Mouse (Mus musculus) limb, embryonic 10.5 days (tissue): ENCODE measurements at regions not wholly inside any gene's neighbourhood (a gene's known extent, or its start where the extent isn't known, plus 50 kb on each side); places are given as distances from the start of the nearest gene placed in this dataset.

Experiments
- DNase-seq: peaks from one replicate; pipeline ENCODE4 v3.0.0-alpha.2; 2017; ENCODE audit warnings: low spot score
- H3K27ac ChIP-seq: fragments of 300-500 bp; sonication (generic); 2 replicates; pipeline ENCODE4 v1.5.1; 2016; ENCODE audit warnings: mild to moderate bottlenecking
- H3K27me3 ChIP-seq: fragments of 300-500 bp; sonication (generic); 2 replicates; pipeline ENCODE4 v1.6.1; 2016; ENCODE audit warnings: low read depth, mild to moderate bottlenecking; ENCODE audit not compliant: poor library complexity, severe bottlenecking
- H3K36me3 ChIP-seq: fragments of 300-500 bp; sonication (generic); 2 replicates; pipeline ENCODE4 v1.6.1; 2016; ENCODE audit warnings: mild to moderate bottlenecking, moderate library complexity
- H3K4me1 ChIP-seq: fragments of 300-500 bp; sonication (generic); 2 replicates; pipeline ENCODE4 v1.6.1; 2016
- H3K4me3 ChIP-seq: fragments of 300-500 bp; sonication (generic); 2 replicates; pipeline ENCODE4 v1.5.1; 2016; ENCODE audit warnings: mild to moderate bottlenecking, moderate library complexity
- H3K9me3 ChIP-seq: fragments of 300-500 bp; sonication (generic); replicated peaks from 2 replicates; pipeline ENCODE4 v1.6.1; 2016; ENCODE audit warnings: mild to moderate bottlenecking
- WGBS: fragments of 180-500 bp; shearing (Covaris S2); methylation state at CpG from one replicate; pipeline ENCODE4 v1.1.7; 2016; 5-methylcytosine and 5-hydroxymethylcytosine counted together

GRCm38 (mm10) chr1:105168808-105169207 lies 187.7 kb downstream of the Rnf152 start:
- Histone ChIP-seq H3K9me3 (no peaks in the 10 kb centered on the region), H3K4me1 (peaks cover 8% of the 10 kb centered on the region; the same call in 1 of the 2 replicates), H3K27me3 (no peaks in the 10 kb centered on the region), H3K4me3 (no peak overlapping the region), H3K36me3 (no peaks in the 10 kb centered on the region), H3K27ac (no peak overlapping the region)
- no peak for DNase-seq
- WGBS = 90% methylated on average over 1 of the region's 1 CpGs

DNA sequence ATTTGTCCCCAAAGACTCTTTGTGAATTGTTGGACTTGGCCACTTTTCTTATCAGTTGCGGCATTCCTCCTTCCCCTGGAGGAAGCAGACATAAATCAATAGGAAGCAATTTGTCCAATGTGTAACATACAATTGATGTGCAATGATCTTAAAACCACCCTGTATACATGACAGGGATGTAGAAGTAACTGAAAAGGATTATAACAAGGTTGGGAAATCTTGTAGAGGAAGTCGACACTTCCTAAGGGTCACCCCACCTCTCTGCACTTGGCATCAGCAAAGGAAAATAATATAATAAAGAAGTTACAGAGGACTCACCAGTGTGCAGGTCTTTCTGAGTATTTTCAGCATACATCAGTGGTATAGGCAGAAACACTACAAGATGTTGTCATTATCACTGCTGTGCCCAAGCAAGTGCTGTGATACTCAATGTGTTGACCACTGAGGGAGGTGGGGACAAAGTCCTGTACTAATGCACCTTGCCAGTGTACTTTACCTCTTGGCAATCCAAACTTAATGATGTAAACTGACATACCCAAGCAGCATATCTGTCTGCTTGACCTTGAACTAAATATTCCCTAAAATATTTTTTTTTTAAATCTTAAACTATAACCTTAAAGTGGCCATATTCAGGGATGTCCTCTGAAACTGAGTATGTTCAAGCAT lies 198.9 kb downstream of the Rnf152 start:
- H3K36me3 ChIP-seq = no peaks in the 10 kb centered on the region
- DNase-seq = no peak
- 87% methylated on average over 2 of the region's 2 CpGs for WGBS

GRCm38 (mm10) chr1:105152175-105152828 lies 204.2 kb downstream of the Rnf152 start:
- Histone ChIP-seq H3K36me3 (no peaks in the 10 kb centered on the region), H3K27ac (no peak overlapping the region), H3K4me3 (no peak overlapping the region), H3K4me1 (no peaks in the 10 kb centered on the region), H3K9me3 (no peaks in the 10 kb centered on the region), H3K27me3 (no peaks in the 10 kb centered on the region)
- no peak for DNase-seq
- 89% methylated on average over 6 of the region's 6 CpGs for WGBS

More for the DNA sequence above, 198.9 kb downstream of the Rnf152 start:
- Histone ChIP-seq H3K4me3 (no peak overlapping the region), H3K27ac (no peak overlapping the region), H3K27me3 (no peaks in the 10 kb centered on the region), H3K4me1 (no peaks in the 10 kb centered on the region), H3K9me3 (no peaks in the 10 kb centered on the region)

DNA sequence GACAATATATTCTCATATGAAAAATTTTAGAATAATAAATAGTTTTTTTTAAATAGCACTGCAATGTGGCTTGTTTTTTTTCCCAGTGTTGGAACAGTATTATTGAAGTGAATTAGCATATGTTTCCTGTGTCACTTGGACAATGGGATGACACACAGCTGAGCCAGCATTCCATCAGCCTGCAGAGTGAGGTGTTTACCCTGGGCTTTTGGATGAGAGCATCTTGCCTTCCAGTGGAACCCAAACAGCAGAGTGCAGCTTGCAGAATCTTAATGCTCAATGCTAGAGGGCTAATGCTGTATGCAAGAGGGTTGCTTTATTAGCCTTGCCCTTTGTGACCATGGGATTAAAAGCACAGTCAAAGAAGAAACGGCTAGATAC lies 205.1 kb downstream of the Rnf152 start:
- Histone ChIP-seq H3K9me3 (no peaks in the 10 kb centered on the region), H3K4me3 (no peak overlapping the region), H3K27ac (no peak overlapping the region), H3K27me3 (no peaks in the 10 kb centered on the region), H3K36me3 (no peaks in the 10 kb centered on the region), H3K4me1 (no peaks in the 10 kb centered on the region)
- DNase-seq = no peak
- WGBS = 83% methylated on average over 1 of the region's 1 CpGs

GRCm38 (mm10) chr1:105150624-105151465 lies 205.7 kb downstream of the Rnf152 start:
- Histone ChIP-seq H3K9me3 (no peaks in the 10 kb centered on the region), H3K27ac (no peak overlapping the region), H3K4me1 (no peaks in the 10 kb centered on the region), H3K36me3 (no peaks in the 10 kb centered on the region), H3K4me3 (no peak overlapping the region), H3K27me3 (no peaks in the 10 kb centered on the region)
- no peak for DNase-seq
- 92% methylated on average over 12 of the region's 12 CpGs for whole genome bisulfite sequencing

- DNase-seq = no peak
- Histone ChIP-seq H3K4me3 (no peak overlapping the region), H3K36me3 (no peaks in the 10 kb centered on the region), H3K9me3 (no peaks in the 10 kb centered on the region), H3K4me1 (no peaks in the 10 kb centered on the region), H3K27ac (no peak overlapping the region), H3K27me3 (no peaks in the 10 kb centered on the region)
- WGBS = 83% methylated on average over 2 of the region's 2 CpGs
Observed at GRCm38 (mm10) chr1:105148792-105149191, 207.7 kb downstream of the Rnf152 start.

DNA sequence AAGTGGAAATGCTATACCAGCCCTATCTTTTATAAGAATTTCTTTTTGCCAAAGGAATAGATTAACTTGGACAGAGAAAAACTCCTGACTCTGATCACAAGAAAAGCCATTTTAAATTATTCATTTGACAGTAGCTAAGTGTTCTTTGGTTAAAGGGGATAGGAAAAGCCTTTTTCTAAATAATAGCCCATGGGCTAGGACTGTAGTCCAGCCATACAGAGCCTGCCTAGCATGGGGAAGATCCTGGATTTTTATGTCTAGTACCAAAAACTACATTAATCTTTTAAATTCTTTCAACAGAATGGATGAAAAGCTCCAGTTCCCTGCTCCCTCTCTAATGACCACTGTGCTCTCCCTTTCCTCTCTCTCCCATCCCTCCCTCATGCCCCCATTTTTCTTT lies 208.5 kb downstream of the Rnf152 start:
- Histone ChIP-seq H3K27ac (no peak overlapping the region), H3K27me3 (no peaks in the 10 kb centered on the region), H3K4me3 (no peak overlapping the region), H3K4me1 (no peaks in the 10 kb centered on the region), H3K9me3 (no peaks in the 10 kb centered on the region), H3K36me3 (no peaks in the 10 kb centered on the region)
- no peak for DNase-seq

- no peaks in the 10 kb centered on the region for H3K9me3 ChIP-seq
- no peak overlapping the region for H3K4me3 ChIP-seq
- H3K4me1 ChIP-seq = no peaks in the 10 kb centered on the region
- H3K27ac ChIP-seq = no peak overlapping the region
- no peaks in the 10 kb centered on the region for H3K27me3 ChIP-seq
- H3K36me3 ChIP-seq = no peaks in the 10 kb centered on the region
- 87% methylated on average over 4 of the region's 4 CpGs for WGBS
- DNase-seq = no peak
Observed at GRCm38 (mm10) chr1:105123936-105124335, 232.6 kb downstream of the Rnf152 start.

DNA sequence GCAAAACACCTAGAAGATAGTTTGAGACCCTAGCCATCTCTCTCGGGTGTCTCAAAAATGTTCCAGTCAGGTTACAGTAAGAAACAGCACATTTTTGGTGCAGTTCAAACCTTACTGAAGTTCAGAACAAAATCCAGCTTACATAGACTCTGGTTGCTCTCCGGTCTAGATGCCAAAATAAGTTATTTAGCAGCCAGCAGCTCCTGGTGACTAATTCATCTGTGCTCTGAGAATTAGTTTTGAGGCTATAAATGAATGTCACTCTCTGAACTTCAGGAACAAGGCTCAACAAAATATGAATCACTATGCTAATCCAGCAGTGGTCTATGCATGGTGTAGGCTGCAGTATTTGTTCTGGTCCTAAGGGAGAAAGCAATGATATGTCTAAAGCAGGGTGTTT lies 238.6 kb downstream of the Rnf152 start:
- no peaks in the 10 kb centered on the region for H3K27me3 ChIP-seq
- DNase-seq = no peak
- H3K36me3 ChIP-seq = no peaks in the 10 kb centered on the region
- H3K4me1 ChIP-seq = no peaks in the 10 kb centered on the region
- H3K27ac ChIP-seq = no peak overlapping the region
- 96% methylated on average over 2 of the region's 2 CpGs for WGBS
- H3K4me3 ChIP-seq = no peak overlapping the region
- no peaks in the 10 kb centered on the region for H3K9me3 ChIP-seq

- Histone ChIP-seq H3K27me3 (no peaks in the 10 kb centered on the region), H3K9me3 (no peaks in the 10 kb centered on the region), H3K4me3 (no peak overlapping the region), H3K36me3 (no peaks in the 10 kb centered on the region), H3K27ac (no peak overlapping the region), H3K4me1 (no peaks in the 10 kb centered on the region)
- WGBS = 82% methylated on average over 3 of the region's 3 CpGs
- no peak for DNase-seq
Observed at GRCm38 (mm10) chr1:105116231-105116630, 240.3 kb downstream of the Rnf152 start.

- WGBS = 94% methylated on average over 6 of the region's 6 CpGs
- no peaks in the 10 kb centered on the region for H3K36me3 ChIP-seq
- no peaks in the 10 kb centered on the region for H3K27me3 ChIP-seq
- H3K9me3 ChIP-seq = no peaks in the 10 kb centered on the region
- no peak overlapping the region for H3K4me3 ChIP-seq
- DNase-seq = no peak
- H3K4me1 ChIP-seq = no peaks in the 10 kb centered on the region
- no peak overlapping the region for H3K27ac ChIP-seq
Observed at GRCm38 (mm10) chr1:105115391-105115790, 241.1 kb downstream of the Rnf152 start.

GRCm38 (mm10) chr1:105114835-105115234 lies 241.7 kb downstream of the Rnf152 start:
- no peak overlapping the region for H3K27ac ChIP-seq
- no peaks in the 10 kb centered on the region for H3K36me3 ChIP-seq
- H3K4me3 ChIP-seq = no peak overlapping the region
- WGBS = 95% methylated on average over 3 of the region's 3 CpGs
- H3K9me3 ChIP-seq = no peaks in the 10 kb centered on the region
- no peaks in the 10 kb centered on the region for H3K27me3 ChIP-seq
- H3K4me1 ChIP-seq = no peaks in the 10 kb centered on the region
- DNase-seq = no peak
